Mouse (Mus musculus) embryonic facial prominence, embryonic 15.5 days (tissue): ENCODE results near the gene Krt5. TPM values are rescaled to one million over a fixed set of nuclear protein-coding genes. Genes with fewer than 3 reads are reported as not detected.

Source experiments
- ATAC-seq: fragments of 200-750 bp; cut with Nextera tagmentation; 2 replicates; pipeline ENCODE4 v1.8.0; 2017; ENCODE audit warnings: low read depth, moderate TSS enrichment; ENCODE audit not compliant: insufficient number of reproducible peaks, low FRiP score, low TSS enrichment
- H3K27ac ChIP-seq: fragments of 300-500 bp; sonication (generic); replicated peaks from 2 replicates; pipeline ENCODE4 v1.5.1; 2015; ENCODE audit warnings: mild to moderate bottlenecking, inconsistent platforms
- H3K27me3 ChIP-seq: fragments of 300-500 bp; sonication (generic); 2 replicates; pipeline ENCODE4 v1.6.1; 2015; ENCODE audit warnings: inconsistent platforms
- H3K36me3 ChIP-seq: fragments of 300-500 bp; sonication (generic); 2 replicates; pipeline ENCODE4 v1.6.1; 2015; ENCODE audit warnings: mild to moderate bottlenecking, inconsistent platforms
- H3K4me1 ChIP-seq: fragments of 300-500 bp; sonication (generic); 2 replicates; pipeline ENCODE4 v1.6.1; 2015; ENCODE audit warnings: inconsistent platforms
- H3K4me2 ChIP-seq: fragments of 300-500 bp; sonication (generic); replicated peaks from 2 replicates; pipeline ENCODE4 v1.6.1; 2015; ENCODE audit warnings: mild to moderate bottlenecking, inconsistent platforms
- H3K4me3 ChIP-seq: fragments of 300-500 bp; sonication (generic); replicated peaks from 2 replicates; pipeline ENCODE4 v1.5.1; 2015; ENCODE audit warnings: mild to moderate bottlenecking, inconsistent platforms
- H3K9ac ChIP-seq: fragments of 300-500 bp; sonication (generic); 2 replicates; pipeline ENCODE4 v1.6.1; 2015; ENCODE audit warnings: inconsistent platforms
- H3K9me3 ChIP-seq: fragments of 300-500 bp; sonication (generic); replicated peaks from 2 replicates; pipeline ENCODE4 v1.6.1; 2016; ENCODE audit warnings: inconsistent platforms
- WGBS: fragments of 180-500 bp; shearing (Covaris S2); methylation state at CpG from one replicate; pipeline ENCODE4 v1.1.7; 2015; 5-methylcytosine and 5-hydroxymethylcytosine counted together
- polyA plus RNA-seq: library from polyadenylated mRNA; unstranded; fragments of >200 nt; fragmentation: Nextera tagmentation; extraction: Ambion mirVana; gene quantifications from 2 replicates; pipeline ENCODE4 v1.2.1, GENCODE M21; 2015

Gene Krt5
- 867 and 987 TPM in 2 replicates for polyA plus RNA-seq

DNA sequence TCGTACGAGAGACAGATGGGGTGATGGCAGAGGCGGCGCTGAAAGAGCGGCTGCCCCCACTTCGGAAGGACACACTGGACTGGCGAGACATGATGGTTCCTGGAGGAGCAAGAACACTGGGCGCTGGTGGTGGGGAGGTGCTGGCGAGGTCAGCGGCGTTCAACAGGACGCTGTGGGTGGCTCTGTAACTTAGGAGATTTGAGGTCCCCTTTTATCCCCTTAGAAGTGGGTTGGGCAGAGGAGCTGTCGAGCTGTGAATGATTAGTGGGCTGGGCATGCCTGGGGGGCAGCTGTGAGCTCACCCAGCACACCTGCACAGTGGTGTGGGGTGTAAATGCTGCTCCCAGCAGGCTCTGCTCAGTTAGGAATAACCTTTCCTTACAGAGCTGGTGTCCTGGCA is at the start of gene Krt5:
Krt5 (minus strand) TSS at position 179 of the 400 bp plus-strand sequence.
- peak within 1 kb of the TSS; percentile 29 for H3K4me2 ChIP-seq
- H3K9me3 ChIP-seq: no peaks in the 10 kb centered on the region
- H3K36me3 ChIP-seq: no peaks in the 10 kb centered on the region
- peak within 1 kb of the TSS; percentile 39 for H3K4me3 ChIP-seq
- no peaks in the 10 kb centered on the region for H3K27me3 ChIP-seq
- no peak within 1 kb of the TSS for H3K9ac ChIP-seq
- ATAC-seq: 0 out of 2 replicates have a peak, but pooled peaks have one; percentile 35
- H3K4me1 ChIP-seq: peaks cover 25% of the 10 kb centered on the region
- 55% methylated on average over 13 of the region's 13 CpGs for WGBS
- peak within 1 kb of the TSS; percentile 76 for H3K27ac ChIP-seq

DNA sequence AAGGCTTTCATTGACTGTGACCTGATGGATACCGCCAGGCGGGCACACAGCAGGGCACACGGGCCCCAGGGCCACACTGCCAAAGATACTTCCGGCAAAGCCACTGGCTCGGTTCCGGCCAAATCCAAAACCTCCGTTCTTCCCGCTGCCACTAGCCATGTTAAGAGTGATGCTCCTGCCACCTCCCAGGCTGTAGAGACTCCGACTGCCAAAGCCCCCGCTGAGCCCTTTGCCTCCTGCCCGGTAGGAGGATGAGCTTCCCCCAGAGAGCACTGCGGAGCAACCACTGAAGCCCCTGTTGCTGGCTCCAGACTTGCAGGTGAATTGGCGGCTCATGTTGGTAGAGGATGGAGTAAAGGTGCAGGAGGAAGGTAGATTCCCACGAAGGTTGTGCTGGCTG is 30.0 kb upstream of the Krt5 start, which contains the start of gene Krt71:
Krt71 (minus strand) TSS at position 399 of the 400 bp plus-strand sequence.
- Histone ChIP-seq H3K27ac (no peak within 1 kb of the TSS), H3K27me3 (no peaks in the 10 kb centered on the region), H3K4me1 (no peaks in the 10 kb centered on the region), H3K4me3 (no peak within 1 kb of the TSS), H3K36me3 (no peaks in the 10 kb centered on the region), H3K9ac (no peak within 1 kb of the TSS), H3K4me2 (no peak within 1 kb of the TSS), H3K9me3 (no peaks in the 10 kb centered on the region)
- 59% methylated on average over 14 of the region's 14 CpGs for WGBS
- no peak for ATAC-seq

DNA sequence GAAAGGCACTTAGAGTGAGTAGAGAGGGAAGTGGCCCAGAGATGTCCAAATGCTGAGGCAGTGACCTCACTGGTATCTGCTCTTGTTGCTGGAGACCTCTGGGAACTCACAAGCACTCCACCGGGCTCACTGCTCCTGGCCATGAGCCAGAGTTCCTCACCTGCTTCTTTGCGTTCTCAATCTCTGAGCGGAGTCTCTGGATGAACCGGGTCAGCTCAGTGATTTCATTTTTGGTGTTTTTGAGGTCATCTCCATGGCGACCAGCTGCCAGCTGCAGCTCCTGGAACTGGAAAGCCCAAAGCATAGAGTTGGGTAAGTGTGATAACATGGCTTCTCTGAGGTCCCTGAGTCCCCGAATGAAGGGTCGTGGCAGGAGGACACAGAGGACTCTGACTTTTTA is 25.1 kb upstream of the Krt5 start:
- no peak overlapping the region for H3K4me2 ChIP-seq
- H3K4me1 ChIP-seq: 0 out of 2 replicates have a peak, but pooled peaks cover 4% of the 10 kb centered on the region
- no peaks in the 10 kb centered on the region for H3K36me3 ChIP-seq
- 76% methylated on average over 7 of the region's 7 CpGs for WGBS
- no peak for ATAC-seq
- no peaks in the 10 kb centered on the region for H3K9me3 ChIP-seq
- no peak overlapping the region for H3K27ac ChIP-seq
- H3K4me3 ChIP-seq: no peak overlapping the region
- no peak overlapping the region for H3K9ac ChIP-seq
- H3K27me3 ChIP-seq: no peaks in the 10 kb centered on the region

DNA sequence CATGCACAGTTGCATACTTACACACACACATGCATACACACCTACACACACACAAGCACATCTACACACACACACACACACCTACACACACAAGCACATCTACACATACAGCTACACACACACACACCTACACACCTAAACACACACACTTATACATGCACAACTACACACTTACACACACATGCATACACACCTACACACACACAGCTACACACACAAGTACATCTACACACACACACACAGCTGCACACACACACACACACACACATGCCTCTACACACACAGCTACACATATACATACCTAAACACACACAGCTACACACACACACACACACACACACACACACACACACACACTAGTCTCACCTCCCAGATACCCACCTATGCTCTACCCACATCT is 18.0 kb upstream of the Krt5 start:
- no peak for ATAC-seq
- no peak overlapping the region for H3K4me3 ChIP-seq
- no peaks in the 10 kb centered on the region for H3K9me3 ChIP-seq
- H3K4me1 ChIP-seq: 0 out of 2 replicates have a peak, but pooled peaks cover 4% of the 10 kb centered on the region
- no peak overlapping the region for H3K27ac ChIP-seq
- no peak overlapping the region for H3K9ac ChIP-seq
- no peak overlapping the region for H3K4me2 ChIP-seq
- no peaks in the 10 kb centered on the region for H3K36me3 ChIP-seq
- no peaks in the 10 kb centered on the region for H3K27me3 ChIP-seq

DNA sequence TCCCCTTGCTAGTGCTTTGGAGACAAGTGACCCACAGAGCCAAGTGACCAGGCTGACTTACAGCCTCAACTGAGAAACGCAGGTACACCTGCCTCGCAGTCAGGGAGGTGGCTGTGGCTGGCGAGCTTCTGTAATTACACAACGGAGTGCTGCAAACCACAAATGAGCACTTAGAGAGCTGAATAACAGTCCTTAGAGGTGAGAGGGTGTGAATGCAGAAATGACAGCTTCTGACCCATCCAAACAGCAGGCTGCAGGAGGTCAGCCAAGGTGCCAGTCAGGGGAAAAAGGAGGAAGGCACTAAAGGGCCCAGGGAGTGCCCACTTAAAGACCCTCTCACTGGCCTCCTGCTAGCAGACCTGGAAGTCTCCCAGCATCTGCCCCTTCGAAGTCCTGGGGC is 12.0 kb upstream of the Krt5 start:
- Histone ChIP-seq H3K4me1 (no peaks in the 10 kb centered on the region), H3K4me2 (no peak overlapping the region), H3K36me3 (no peaks in the 10 kb centered on the region), H3K9me3 (no peaks in the 10 kb centered on the region), H3K27ac (no peak overlapping the region), H3K27me3 (no peaks in the 10 kb centered on the region), H3K4me3 (no peak overlapping the region), H3K9ac (no peak overlapping the region)
- 52% methylated on average over 5 of the region's 5 CpGs for WGBS
- no peak for ATAC-seq

DNA sequence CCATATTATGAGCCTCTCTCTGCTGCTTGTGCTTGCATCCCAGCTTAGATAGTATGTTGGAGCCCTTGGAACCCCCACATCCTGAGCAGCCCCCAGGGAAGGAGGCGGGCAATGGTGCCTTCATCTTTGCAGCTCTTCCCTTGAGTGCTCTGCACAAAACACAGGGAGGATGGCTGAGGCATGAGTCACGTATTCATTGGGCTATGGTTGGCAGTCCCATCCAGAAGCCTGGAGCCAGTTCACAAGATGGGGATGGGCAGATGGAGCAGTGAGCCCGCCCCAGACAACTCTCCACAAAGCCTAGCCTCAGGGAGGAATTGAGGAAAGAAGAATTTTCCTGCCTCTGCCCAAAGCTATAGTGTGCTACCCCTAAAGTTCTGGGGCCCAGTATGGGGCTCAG is 3.1 kb upstream of the Krt5 start:
- no peak overlapping the region for H3K4me2 ChIP-seq
- no peaks in the 10 kb centered on the region for H3K9me3 ChIP-seq
- H3K4me1 ChIP-seq: peaks cover 30% of the 10 kb centered on the region
- no peaks in the 10 kb centered on the region for H3K27me3 ChIP-seq
- ATAC-seq: no peak
- H3K36me3 ChIP-seq: no peaks in the 10 kb centered on the region
- WGBS: 28% methylated on average over 3 of the region's 3 CpGs
- no peak overlapping the region for H3K4me3 ChIP-seq
- no peak overlapping the region for H3K9ac ChIP-seq
- H3K27ac ChIP-seq: no peak overlapping the region

DNA sequence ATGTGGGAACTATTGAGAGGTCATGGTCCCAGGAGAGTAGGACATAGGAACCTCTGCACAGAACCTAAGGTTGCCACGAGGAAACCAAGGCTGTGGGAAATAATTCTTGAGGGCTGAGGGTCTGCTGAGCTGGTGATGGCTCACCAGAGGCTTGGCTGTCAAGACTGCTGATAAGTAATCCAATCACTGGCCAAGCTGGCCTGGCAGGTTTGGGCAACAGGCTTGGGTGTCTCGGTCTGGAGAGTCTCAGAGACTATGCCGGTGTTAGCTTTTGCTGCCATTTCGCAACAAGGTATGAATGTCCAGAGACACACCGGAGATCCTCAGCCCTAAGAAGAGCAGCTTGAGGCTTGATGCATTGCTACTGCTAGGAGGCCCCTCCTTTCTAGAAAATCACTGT is 1.7 kb upstream of the Krt5 start:
- no peak overlapping the region for H3K9ac ChIP-seq
- H3K27me3 ChIP-seq: no peaks in the 10 kb centered on the region
- WGBS: 60% methylated on average over 5 of the region's 5 CpGs
- peak overlapping the region; percentile 76 for H3K27ac ChIP-seq
- no peak for ATAC-seq
- H3K9me3 ChIP-seq: no peaks in the 10 kb centered on the region
- H3K36me3 ChIP-seq: no peaks in the 10 kb centered on the region
- no peak overlapping the region for H3K4me3 ChIP-seq
- H3K4me2 ChIP-seq: no peak overlapping the region
- peaks cover 32% of the 10 kb centered on the region for H3K4me1 ChIP-seq

DNA sequence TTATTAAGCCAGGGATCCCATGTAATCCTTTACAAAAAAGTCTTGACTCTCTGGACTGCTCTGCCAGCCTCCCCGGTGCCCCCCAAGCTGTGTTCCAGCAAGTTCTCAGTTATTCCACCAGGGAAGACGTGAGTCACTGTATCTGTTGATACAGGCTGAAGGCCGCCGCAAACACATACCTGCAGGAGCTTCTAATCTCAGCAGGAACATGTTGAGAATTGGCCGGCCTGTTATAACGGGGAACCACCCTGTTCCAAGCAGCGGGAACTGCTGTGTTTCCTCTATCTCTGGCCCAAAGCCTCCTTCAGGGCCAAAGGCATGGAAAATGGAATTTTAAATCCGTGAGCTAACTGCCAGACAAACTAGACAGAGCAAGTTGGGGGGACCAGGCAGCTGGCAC is 1.0 kb upstream of the Krt5 start:
- Histone ChIP-seq H3K9ac (no peak overlapping the region), H3K4me2 (peak overlapping the region; percentile 29; the same call in 1 of the 2 replicates), H3K4me3 (no peak overlapping the region), H3K27me3 (no peaks in the 10 kb centered on the region), H3K27ac (peak overlapping the region; percentile 76), H3K9me3 (no peaks in the 10 kb centered on the region), H3K36me3 (no peaks in the 10 kb centered on the region), H3K4me1 (peaks cover 32% of the 10 kb centered on the region)
- ATAC-seq: no peak
- 65% methylated on average over 8 of the region's 8 CpGs for WGBS

DNA sequence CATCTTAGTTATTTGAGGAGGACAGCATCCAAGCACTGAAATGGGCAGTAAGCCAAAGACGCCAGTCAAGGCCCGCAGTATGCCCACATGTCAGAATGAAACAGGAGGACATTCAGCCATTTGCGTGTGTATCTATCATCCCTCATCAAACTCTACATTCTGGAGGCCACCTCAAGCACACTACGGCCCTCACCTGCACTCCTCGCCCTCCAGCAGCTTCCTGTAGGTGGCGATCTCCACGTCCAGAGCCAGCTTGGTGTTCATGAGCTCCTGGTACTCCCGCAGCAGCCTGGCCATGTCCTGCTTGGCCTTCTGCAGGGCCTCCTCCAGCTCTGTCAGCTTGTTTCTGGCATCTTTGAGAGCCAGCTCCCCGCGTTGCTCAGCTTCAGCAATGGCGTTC is 4.0 kb downstream of the Krt5 start:
- no peak overlapping the region for H3K4me3 ChIP-seq
- no peak overlapping the region for H3K27ac ChIP-seq
- WGBS: 66% methylated on average over 11 of the region's 11 CpGs
- no peaks in the 10 kb centered on the region for H3K27me3 ChIP-seq
- no peak overlapping the region for H3K9ac ChIP-seq
- no peaks in the 10 kb centered on the region for H3K36me3 ChIP-seq
- H3K4me1 ChIP-seq: peaks cover 7% of the 10 kb centered on the region
- 0 out of 2 replicates have a peak overlapping the region, but pooled peaks have one; percentile 15 for H3K4me2 ChIP-seq
- no peaks in the 10 kb centered on the region for H3K9me3 ChIP-seq
- ATAC-seq: no peak

DNA sequence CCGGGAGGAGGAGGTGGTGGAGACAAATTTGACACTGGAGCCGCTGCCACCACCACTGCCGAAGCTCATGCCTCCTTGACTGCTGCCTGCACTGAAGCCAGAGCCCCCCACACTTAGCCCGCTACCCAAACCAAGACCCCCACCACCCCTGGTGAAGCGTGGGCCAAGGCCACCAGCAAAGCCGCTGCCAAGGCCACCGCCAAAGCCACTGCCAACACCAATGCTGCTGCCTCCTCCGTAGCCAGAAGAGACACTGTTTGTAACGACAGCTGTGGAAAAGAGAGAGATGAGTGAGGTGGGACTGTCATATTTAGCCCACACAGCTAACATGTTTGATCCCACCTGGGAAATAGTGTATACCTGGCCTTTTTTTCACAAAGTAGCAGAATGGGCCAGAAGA is 5.2 kb downstream of the Krt5 start:
- Histone ChIP-seq H3K36me3 (no peaks in the 10 kb centered on the region), H3K4me3 (no peak overlapping the region), H3K27me3 (no peaks in the 10 kb centered on the region), H3K9ac (no peak overlapping the region), H3K4me2 (no peak overlapping the region), H3K4me1 (peaks cover 5% of the 10 kb centered on the region; the same call in 1 of the 2 replicates), H3K9me3 (no peaks in the 10 kb centered on the region), H3K27ac (no peak overlapping the region)
- ATAC-seq: no peak
- WGBS: 90% methylated on average over 9 of the region's 9 CpGs

DNA sequence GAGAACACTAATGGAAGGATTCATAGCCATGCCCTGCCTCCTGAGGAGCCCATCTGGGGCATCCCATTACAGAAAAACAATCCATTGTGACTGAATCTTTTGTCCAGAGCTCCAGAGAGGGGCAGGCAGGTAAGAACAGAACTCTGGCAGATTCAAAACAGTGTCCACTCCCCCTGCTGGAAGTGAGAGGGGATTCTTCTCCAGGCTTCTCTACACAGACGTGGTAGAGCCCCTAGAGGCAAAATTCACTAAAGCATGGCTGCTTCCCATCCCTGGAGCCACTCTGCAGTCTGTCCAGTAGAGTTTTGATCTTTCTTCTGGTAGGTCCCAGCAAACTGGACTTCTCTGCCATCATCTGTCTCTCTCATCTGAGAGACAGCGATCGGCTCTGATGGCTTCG is 8.6 kb downstream of the Krt5 start:
- H3K4me2 ChIP-seq: no peak overlapping the region
- ATAC-seq: no peak
- H3K4me1 ChIP-seq: no peaks in the 10 kb centered on the region
- no peaks in the 10 kb centered on the region for H3K36me3 ChIP-seq
- no peaks in the 10 kb centered on the region for H3K9me3 ChIP-seq
- H3K27me3 ChIP-seq: no peaks in the 10 kb centered on the region
- WGBS: 69% methylated on average over 4 of the region's 4 CpGs
- H3K4me3 ChIP-seq: no peak overlapping the region
- no peak overlapping the region for H3K9ac ChIP-seq
- H3K27ac ChIP-seq: no peak overlapping the region

DNA sequence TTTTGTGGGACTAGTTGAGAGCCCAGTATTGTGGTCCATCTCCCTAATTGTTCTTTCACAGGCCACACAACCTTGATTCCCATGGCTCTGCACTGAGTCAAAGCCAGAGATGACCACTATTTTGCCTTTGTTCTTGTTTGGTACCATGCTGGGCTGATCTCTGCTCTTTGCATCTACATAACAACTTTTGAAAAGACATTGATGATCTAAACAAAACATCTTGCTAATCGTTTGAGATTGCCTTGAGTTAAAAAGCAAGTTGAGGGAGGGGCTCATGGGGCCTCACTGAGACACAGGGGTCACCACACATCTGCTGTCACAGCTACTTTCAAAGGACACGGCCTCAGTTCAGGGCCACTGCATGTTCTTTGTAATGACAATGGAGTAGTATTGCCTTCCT is 10.3 kb downstream of the Krt5 start:
- H3K9ac ChIP-seq: no peak overlapping the region
- no peaks in the 10 kb centered on the region for H3K27me3 ChIP-seq
- no peak overlapping the region for H3K4me3 ChIP-seq
- H3K9me3 ChIP-seq: no peaks in the 10 kb centered on the region
- no peak for ATAC-seq
- 51% methylated on average over 2 of the region's 2 CpGs for WGBS
- 0 out of 2 replicates have a peak, but pooled peaks cover under 1% of the 10 kb centered on the region for H3K4me1 ChIP-seq
- H3K27ac ChIP-seq: no peak overlapping the region
- H3K36me3 ChIP-seq: no peaks in the 10 kb centered on the region
- H3K4me2 ChIP-seq: no peak overlapping the region
